Mouse (Mus musculus): Measurements from ENCODE around the gene Hrh2. TPM values are rescaled to one million over a fixed set of nuclear protein-coding genes. Genes with fewer than 3 reads are reported as not detected.

Hrh2 gene
- polyA plus RNA-seq, 1 experiment = not detected

DNA sequence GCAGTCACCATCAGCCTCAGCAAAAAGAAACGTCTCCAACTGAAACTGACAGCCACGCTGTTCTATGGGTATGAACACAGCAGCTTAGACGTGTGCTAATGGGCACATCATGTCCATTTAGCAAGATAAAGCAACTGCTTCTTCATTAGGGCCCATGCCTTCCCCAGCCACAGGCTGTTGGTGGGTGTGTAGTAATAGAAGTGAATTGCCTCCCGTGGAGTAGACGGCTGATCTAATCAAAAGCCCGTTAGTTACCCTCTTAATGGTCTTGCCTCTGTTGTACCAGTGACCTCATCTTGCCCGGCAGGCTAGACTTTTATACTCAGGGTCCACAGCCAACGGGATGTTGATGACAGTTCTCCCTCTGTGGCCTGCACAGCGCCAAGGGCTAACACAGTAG lies 7.1 kb downstream of the Hrh2 start:
- TF ChIP-seq GATA1 (IDR thresholded peaks at IDR 0.05; ENCODE audit: low read length) = no peak

DNA sequence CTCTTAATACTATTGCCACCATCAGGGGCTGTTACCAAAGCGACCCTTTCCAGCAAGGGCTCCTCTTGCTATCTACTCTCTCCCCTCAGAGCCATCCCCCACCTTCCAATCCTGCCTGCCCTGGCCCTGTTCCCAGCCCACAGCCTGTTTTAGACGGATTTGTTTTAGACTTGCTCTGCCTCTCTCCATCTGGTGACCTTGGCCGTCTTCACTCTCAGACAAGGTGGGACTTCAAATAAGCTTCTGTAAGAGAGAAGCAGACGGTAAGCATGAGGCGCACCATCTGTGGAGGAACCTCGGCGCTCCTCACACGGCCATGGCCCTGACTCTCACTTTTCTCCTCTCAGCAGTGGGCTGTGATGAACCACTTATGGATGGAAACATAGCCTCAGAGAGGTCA lies 10.5 kb downstream of the Hrh2 start:
- TF ChIP-seq GATA1 (IDR thresholded peaks at IDR 0.05; ENCODE audit: low read length) = no peak

DNA sequence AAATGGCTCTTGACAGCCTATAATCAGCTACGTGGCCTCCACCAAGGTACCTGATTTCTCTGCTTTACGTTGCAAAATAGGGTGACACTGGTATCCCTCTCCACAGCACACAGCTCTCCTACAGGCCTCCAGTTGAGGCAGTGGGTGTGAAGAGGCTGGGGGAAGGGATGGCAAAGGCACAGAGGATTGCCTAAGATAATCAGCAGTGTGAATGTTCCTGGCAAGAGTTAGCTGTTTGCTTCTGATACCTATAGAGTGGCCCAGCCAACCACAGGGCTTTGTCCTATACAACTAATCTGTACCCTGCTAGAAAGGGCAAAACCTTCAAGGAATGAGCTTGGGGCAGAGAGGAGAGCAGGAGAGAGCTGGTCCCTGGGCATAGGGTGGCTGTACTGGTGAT lies 11.5 kb downstream of the Hrh2 start:
- no peak for TF ChIP-seq GATA1 (IDR thresholded peaks at IDR 0.05; ENCODE audit: low read length)

DNA sequence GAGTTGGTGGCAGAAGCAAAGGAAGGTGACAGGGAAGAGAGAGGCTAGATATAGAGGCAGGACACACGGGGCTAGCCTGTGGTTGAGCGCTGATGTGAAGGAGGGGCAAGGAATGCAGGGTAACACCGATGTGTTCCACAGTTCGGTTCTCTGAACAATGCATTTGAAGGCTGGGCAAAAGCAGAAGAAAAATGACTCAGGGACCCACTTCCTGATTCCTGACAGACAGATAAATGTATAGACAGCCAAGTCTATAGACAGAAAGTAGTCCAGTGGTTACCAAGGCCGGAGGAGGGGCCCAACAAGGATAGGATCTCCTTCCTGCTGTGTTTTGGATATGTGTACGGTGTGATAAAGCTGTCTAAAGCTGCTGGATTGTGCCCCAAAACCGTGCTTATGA lies 13.3 kb downstream of the Hrh2 start:
- no peak for TF ChIP-seq GATA1 (IDR thresholded peaks at IDR 0.05; ENCODE audit: low read length)

- TF ChIP-seq GATA1 (IDR thresholded peaks at IDR 0.05; ENCODE audit: low read length) = no peak
Measured at GRCm38 (mm10) chr13:54206140-54206753, 14.3 kb downstream of the Hrh2 start.

GRCm38 (mm10) chr13:54209476-54210253 lies 17.7 kb downstream of the Hrh2 start:
- no peak for TF ChIP-seq GATA1 (IDR thresholded peaks at IDR 0.05; ENCODE audit: low read length)

GRCm38 (mm10) chr13:54211528-54212488 lies 19.9 kb downstream of the Hrh2 start:
- no peak for TF ChIP-seq GATA1 (IDR thresholded peaks at IDR 0.05; ENCODE audit: low read length)

GRCm38 (mm10) chr13:54212516-54212915 lies 20.6 kb downstream of the Hrh2 start:
- no peak for TF ChIP-seq GATA1 (IDR thresholded peaks at IDR 0.05; ENCODE audit: low read length)

DNA sequence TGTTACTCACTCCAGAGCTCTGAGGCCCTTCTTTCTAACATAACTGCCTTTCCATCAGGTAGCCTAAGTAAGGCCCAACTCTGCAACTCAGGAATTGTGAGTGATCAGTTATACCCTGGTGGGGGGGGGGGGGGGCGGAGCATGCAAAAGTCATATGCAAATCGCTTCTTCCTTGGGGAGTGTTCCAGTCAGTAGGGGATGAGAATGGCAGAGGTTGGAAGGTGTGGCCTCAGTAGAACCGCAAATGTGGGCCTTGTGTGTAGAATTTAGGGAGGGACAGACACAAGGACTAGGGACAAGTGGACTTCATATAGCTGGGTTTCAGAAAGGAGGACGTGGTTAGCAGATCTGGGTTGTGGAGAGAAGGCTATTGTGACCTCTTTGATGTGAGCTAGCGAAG lies 23.3 kb downstream of the Hrh2 start:
- TF ChIP-seq GATA1 (IDR thresholded peaks at IDR 0.05; ENCODE audit: low read length) = no peak

- TF ChIP-seq GATA1 (IDR thresholded peaks at IDR 0.05; ENCODE audit: low read length) = no peak
Measured at GRCm38 (mm10) chr13:54215777-54216316, 23.9 kb downstream of the Hrh2 start.

GRCm38 (mm10) chr13:54218341-54218740 lies 26.4 kb downstream of the Hrh2 start:
- TF ChIP-seq GATA1 (IDR thresholded peaks at IDR 0.05; ENCODE audit: low read length) = no peak

DNA sequence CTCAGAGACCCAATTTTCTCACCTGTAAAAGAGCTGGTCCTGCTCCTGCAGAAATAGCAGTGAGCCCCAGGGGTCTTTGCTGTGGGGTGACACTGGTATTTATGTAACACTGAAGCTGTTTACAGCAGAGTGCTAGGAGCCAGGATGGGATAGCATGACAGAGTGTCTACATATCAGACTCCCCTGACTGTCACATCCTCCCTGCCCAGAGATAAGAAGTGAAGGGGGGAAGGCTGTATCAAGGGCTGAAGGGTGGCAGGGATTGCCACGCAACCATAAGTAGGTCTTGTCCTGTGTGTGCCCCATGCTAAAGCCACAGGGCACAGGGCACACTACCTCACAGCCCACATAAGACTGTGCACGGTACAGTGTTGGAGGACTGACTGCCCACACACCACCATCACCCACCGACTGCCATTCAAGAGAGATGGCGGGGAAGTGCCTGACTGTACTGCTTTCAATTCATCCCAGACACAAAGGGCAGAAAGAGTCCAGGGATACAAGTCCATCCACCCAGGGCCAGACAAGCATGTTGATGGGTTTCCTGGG lies 29.8 kb downstream of the Hrh2 start:
- no peak for TF ChIP-seq GATA1 (IDR thresholded peaks at IDR 0.05; ENCODE audit: low read length)

DNA sequence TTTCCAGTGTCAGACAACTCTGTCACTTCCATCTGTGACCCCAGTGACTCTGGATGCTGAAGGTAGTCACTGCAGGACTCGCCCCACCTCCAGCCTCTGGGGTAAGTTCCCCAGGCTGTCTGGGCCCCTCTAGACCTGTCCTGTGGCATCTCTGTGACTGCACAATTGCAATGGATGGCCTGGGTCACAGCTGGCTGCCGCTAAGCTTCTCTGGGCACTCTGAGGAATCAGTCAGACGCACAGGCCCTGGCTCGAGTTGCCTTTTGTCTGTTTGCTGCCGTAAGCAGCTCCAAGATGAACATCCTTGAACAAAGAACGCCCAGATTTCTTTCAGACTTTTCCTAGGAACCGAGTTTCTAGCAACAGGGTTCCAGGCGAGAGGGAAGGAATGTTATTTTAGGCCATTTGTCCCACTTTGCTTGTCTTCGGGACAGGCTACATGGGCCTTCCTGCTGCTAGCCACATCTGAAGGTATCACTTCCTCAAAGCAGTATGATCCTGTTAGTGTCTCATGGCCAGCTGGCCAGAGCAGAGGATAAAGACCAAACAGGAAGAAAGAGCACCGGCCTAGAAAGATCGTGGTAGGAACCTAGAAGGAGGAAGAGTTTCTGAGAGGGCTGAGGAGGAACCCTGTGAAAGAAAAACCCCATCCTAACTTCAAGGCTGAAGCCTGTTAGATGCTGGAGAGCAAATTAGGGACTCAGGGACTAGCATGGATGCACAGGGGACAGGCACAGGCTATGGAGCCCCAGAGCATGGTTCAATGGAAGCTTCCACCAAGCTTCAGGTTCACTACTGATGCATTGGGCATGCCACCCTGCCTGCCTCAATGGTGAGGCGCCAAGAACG lies 31.2 kb downstream of the Hrh2 start:
- TF ChIP-seq GATA1 (IDR thresholded peaks at IDR 0.05; ENCODE audit: low read length) = no peak

- no peak for TF ChIP-seq GATA1 (IDR thresholded peaks at IDR 0.05; ENCODE audit: low read length)
Measured at GRCm38 (mm10) chr13:54227916-54228483, 36.1 kb downstream of the Hrh2 start.

All from G1E-ER4 (cell line).